Comparison of ENCODE assay signal across 26 mouse cellular contexts in genomic region chr9:78208956-78209355, GRCm38 (mm10). TPM values are rescaled to one million over a fixed set of nuclear protein-coding genes. Genes with fewer than 3 reads are reported as not detected.
A peak's percentile ranks its signal among the peaks of the same experiment; 100 is the strongest.
DNase-seq lines count a peak whose midpoint lies in the region; ATAC-seq and TF ChIP-seq lines count a peak whose summit lies in the region.
"Had no signal": no experiment of that assay in that cellular context is flagged by ENCODE, and none has a peak within 500 bp of the region (broad histone marks: within the 10 kb centered on the region; RNA-seq: fewer than 3 reads in every experiment).

No protein-coding gene starts in this region.

- WGBS in heart, embryonic 10.5 days: 41% methylated on average over 4 of the region's 4 CpGs
- 46% methylated on average over 4 of the region's 4 CpGs for WGBS in heart, embryonic 11.5 days (ENCODE audit: insufficient replicate concordance)
- WGBS in stomach, postnatal 0 days: 54% methylated on average over 4 of the region's 4 CpGs

- no peak overlapping the region for H3K4me3 ChIP-seq in heart, embryonic 10.5 days
- H3K4me3 ChIP-seq in heart, embryonic 11.5 days (ENCODE audit: low read depth, low read length): no peak overlapping the region
- H3K4me3 ChIP-seq in stomach, postnatal 0 days (ENCODE audit: low read depth, low read length): no peak overlapping the region

- peak; percentile 63 for DNase-seq in heart, adult 11 months
- DNase-seq in heart, postnatal 25 days (ENCODE audit: low spot score): no peak
- DNase-seq in heart, embryonic 10.5 days (ENCODE audit: low spot score): peak; percentile 65
- no peak for DNase-seq in stomach, postnatal 0 days (ENCODE audit: low spot score)
- DNase-seq in lung, postnatal 10 days: no peak
- DNase-seq: adrenal gland, adult 2 months; adrenal gland, adult 8-10 months; adrenal gland, postnatal 10 days; adrenal gland, postnatal 14 days; adrenal gland, postnatal 25 days; adrenal gland, postnatal 36 days; B cell, adult 2 months; cerebellum, adult 11 months; cerebellum, adult 11-12 months; cerebellum, adult 18-20 months had no signal

- no peak for TF ChIP-seq CTCF in stomach, postnatal 0 days (IDR thresholded peaks at IDR 0.05; ENCODE audit: low read depth)

- no peak for TF ChIP-seq EP300 in stomach, postnatal 0 days (optimal IDR thresholded peaks at IDR 0.05)

- no peak for ATAC-seq in heart, embryonic 11.5 days (replicated peaks; ENCODE audit: insufficient number of reproducible peaks, low FRiP score, low TSS enrichment)
- no peak for ATAC-seq in stomach, postnatal 0 days (ENCODE audit: low FRiP score, low TSS enrichment)
- ATAC-seq: activated CD4-positive, CD25-positive, alpha-beta regulatory T cell, adult 4 months; CD4-positive, CD25-positive, alpha-beta regulatory T cell, adult 4 months; Patski had no signal

- no peaks in the 10 kb centered on the region for H3K27me3 ChIP-seq in heart, embryonic 10.5 days (ENCODE audit: insufficient read depth, poor library complexity, severe bottlenecking)
- H3K27me3 ChIP-seq in heart, embryonic 11.5 days (ENCODE audit: control insufficient read depth, insufficient read depth, low read length): no peaks in the 10 kb centered on the region
- no peaks in the 10 kb centered on the region for H3K27me3 ChIP-seq in stomach, postnatal 0 days (ENCODE audit: control insufficient read depth, insufficient read depth, low read length)
- H3K27me3 ChIP-seq: Patski had no signal

- intact Hi-C loops in heart, postnatal 25 days (cut with DNase I): no loop called here

- no peaks in the 10 kb centered on the region for H3K9me3 ChIP-seq in heart, embryonic 10.5 days
- no peaks in the 10 kb centered on the region for H3K9me3 ChIP-seq in heart, embryonic 11.5 days (replicated peaks; ENCODE audit: control insufficient read depth, low read length)
- H3K9me3 ChIP-seq in stomach, postnatal 0 days (ENCODE audit: control insufficient read depth, low read length): no peaks in the 10 kb centered on the region
- H3K9me3 ChIP-seq: G1E had no signal

- H3K9ac ChIP-seq in heart, embryonic 11.5 days (ENCODE audit: low read depth, low read length): no peak overlapping the region
- H3K9ac ChIP-seq in stomach, postnatal 0 days (ENCODE audit: low read length): no peak overlapping the region

- no peak overlapping the region for H3K27ac ChIP-seq in heart, embryonic 10.5 days
- no peak overlapping the region for H3K27ac ChIP-seq in heart, embryonic 11.5 days (ENCODE audit: low read depth, low read length)
- peak overlapping the region; percentile 45; the same call in 1 of the 2 replicates for H3K27ac ChIP-seq in stomach, postnatal 0 days (replicated peaks)

- peaks cover 46% of the 10 kb centered on the region for H3K36me3 ChIP-seq in heart, embryonic 10.5 days
- H3K36me3 ChIP-seq in heart, embryonic 11.5 days (ENCODE audit: control insufficient read depth, insufficient read depth, low read length): peaks cover 13% of the 10 kb centered on the region; the same call in 1 of the 2 replicates
- H3K36me3 ChIP-seq in stomach, postnatal 0 days (ENCODE audit: control insufficient read depth, insufficient read depth, low read length): no peaks in the 10 kb centered on the region; the same call in 1 of the 2 replicates
- H3K36me3 ChIP-seq: G1E had no signal

- H3K4me2 ChIP-seq in heart, embryonic 11.5 days: no peak overlapping the region
- no peak overlapping the region for H3K4me2 ChIP-seq in stomach, postnatal 0 days (replicated peaks; ENCODE audit: low read depth)

- peaks cover 18% of the 10 kb centered on the region for H3K4me1 ChIP-seq in heart, embryonic 10.5 days
- H3K4me1 ChIP-seq in heart, embryonic 11.5 days (ENCODE audit: control insufficient read depth, insufficient read depth, low read length): peaks cover 9% of the 10 kb centered on the region; the same call in 1 of the 2 replicates
- peaks cover 3% of the 10 kb centered on the region; the same call in 1 of the 2 replicates for H3K4me1 ChIP-seq in stomach, postnatal 0 days (replicated peaks; ENCODE audit: control insufficient read depth, insufficient read depth)

RNA-seq across cellular contexts. Expression of gene Gsta1, which starts 21.5 kb away (rescaled TPM):
- under 1 TPM in 1 of 2 experiments, not detected in 1; 0.39 TPM for total RNA-seq in heart, postnatal 25 days (2021)
- not detected in 2 replicates for polyA plus RNA-seq in heart, embryonic 10.5 days (2016; fragmentation: Nextera tagmentation; extraction: Ambion mirVana)
- not detected in 2 replicates for polyA plus RNA-seq in heart, embryonic 11.5 days (2014; fragmentation: Nextera tagmentation; extraction: Ambion mirVana)
- 1,326 and 1,348 TPM in 2 replicates for polyA plus RNA-seq in stomach, postnatal 0 days (2015; fragmentation: Nextera tagmentation; extraction: Ambion mirVana)
- total RNA-seq: adrenal gland, adult 18-20 months; adrenal gland, postnatal 14 days; CH12.LX; ES-E14; G1E; MEL had no signal
- polyA plus RNA-seq: activated CD4-positive, CD25-positive, alpha-beta regulatory T cell, adult 4 months; adrenal gland, adult 2 months; brain, embryonic 14.5 days; CD4-positive, CD25-positive, alpha-beta regulatory T cell, adult 4 months; G1E had no signal

RNA-seq across cellular contexts. Expression of gene Gsta4, which starts 26.4 kb away (rescaled TPM):
- total RNA-seq in heart, postnatal 25 days (2021): 10 to 100 TPM; 81.4 to 87.9 TPM
- polyA plus RNA-seq in heart, embryonic 10.5 days (2016; fragmentation: Nextera tagmentation; extraction: Ambion mirVana): 81.1 and 88.3 TPM in 2 replicates
- 87.5 and 88.7 TPM in 2 replicates for polyA plus RNA-seq in heart, embryonic 11.5 days (2014; fragmentation: Nextera tagmentation; extraction: Ambion mirVana)
- 1,515 and 1,656 TPM in 2 replicates for polyA plus RNA-seq in stomach, postnatal 0 days (2015; fragmentation: Nextera tagmentation; extraction: Ambion mirVana)

RNA-seq across cellular contexts. Expression of gene Gm3776, which starts 48.0 kb away (rescaled TPM):
- under 1 TPM; 0.39 to 0.89 TPM for total RNA-seq in heart, postnatal 25 days (2021)
- polyA plus RNA-seq in heart, embryonic 10.5 days (2016; fragmentation: Nextera tagmentation; extraction: Ambion mirVana): not detected in 2 replicates
- polyA plus RNA-seq in heart, embryonic 11.5 days (2014; fragmentation: Nextera tagmentation; extraction: Ambion mirVana): not detected in 2 replicates
- 929 and 937 TPM in 2 replicates for polyA plus RNA-seq in stomach, postnatal 0 days (2015; fragmentation: Nextera tagmentation; extraction: Ambion mirVana)
- total RNA-seq: adrenal gland, adult 18-20 months; adrenal gland, adult 2 months; adrenal gland, adult 8-10 months; adrenal gland, postnatal 10 days; adrenal gland, postnatal 14 days; adrenal gland, postnatal 25 days; adrenal gland, postnatal 36 days; adrenal gland, postnatal 4 days; CH12.LX; ES-E14; G1E; MEL had no signal
- polyA plus RNA-seq: activated CD4-positive, CD25-positive, alpha-beta regulatory T cell, adult 4 months; adrenal gland, adult 2 months; brain, embryonic 14.5 days; CD4-positive, CD25-positive, alpha-beta regulatory T cell, adult 4 months; G1E had no signal

Comparison
In these comparisons a context has a peak if more than half of its experiments do, and no peak if none do; other contexts are left out.
1. DNase-seq: peak in heart, adult 11 months (single experiment) and heart, embryonic 10.5 days (single experiment); none in heart, postnatal 25 days (single experiment), stomach, postnatal 0 days (single experiment) and lung, postnatal 10 days (single experiment).
2. RNA of gene Gsta1, which starts 21.5 kb away (polyA plus RNA-seq): 1,326 to 1,348 TPM in stomach, postnatal 0 days; not detected in heart, embryonic 10.5 days and not detected in heart, embryonic 11.5 days; every median in the first group is over 1,000 times any median in the second.
3. RNA of gene Gsta4, which starts 26.4 kb away (polyA plus RNA-seq): 1,515 to 1,656 TPM in stomach, postnatal 0 days; 87.5 to 88.7 TPM in heart, embryonic 11.5 days and 81.1 to 88.3 TPM in heart, embryonic 10.5 days; every median in the first group is over 10 times any median in the second.
4. RNA of gene Gm3776, which starts 48.0 kb away (polyA plus RNA-seq): 929 to 937 TPM in stomach, postnatal 0 days; not detected in heart, embryonic 10.5 days and not detected in heart, embryonic 11.5 days; every median in the first group is over 100 times any median in the second.